Mouse (Mus musculus) megakaryocyte, embryonic 14.5 days (primary cell): ENCODE results near the gene S1pr4.

ENCODE experiments used
- FLI1 ChIP-seq: IDR thresholded peaks from 2 replicates; pipeline ENCODE4 v1.6.1; 2012; ENCODE audit warnings: low read length, inconsistent platforms, mixed read lengths
- GATA1 ChIP-seq: IDR thresholded peaks from 3 replicates; pipeline ENCODE4 v1.6.1; 2012; ENCODE audit warnings: mixed read lengths, low read length, inconsistent platforms, borderline replicate concordance

DNA sequence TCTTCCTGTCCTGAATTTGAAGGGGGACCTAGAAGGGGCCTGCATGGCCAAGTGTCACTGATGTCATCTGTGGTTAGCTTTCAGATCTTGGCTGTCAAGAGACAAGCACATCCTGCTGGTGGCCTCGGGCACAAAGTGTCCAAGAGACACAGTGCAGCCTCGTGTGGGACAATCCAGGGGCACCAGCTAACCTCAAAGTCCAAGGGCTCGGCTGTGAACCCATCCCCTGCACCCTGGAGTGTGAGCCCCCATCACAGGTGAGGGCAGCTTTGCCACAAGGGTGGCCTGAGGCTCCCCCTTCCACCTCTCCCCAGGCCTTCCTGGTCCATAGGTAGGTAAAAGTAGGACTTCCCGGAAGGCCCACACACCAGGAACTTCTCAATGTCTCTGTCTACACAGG lies 36.4 kb downstream of the S1pr4 start:
- TF ChIP-seq GATA1 (no peak), FLI1 (no peak)
